Mouse (Mus musculus): ENCODE data around the gene Nrip3.

DNA sequence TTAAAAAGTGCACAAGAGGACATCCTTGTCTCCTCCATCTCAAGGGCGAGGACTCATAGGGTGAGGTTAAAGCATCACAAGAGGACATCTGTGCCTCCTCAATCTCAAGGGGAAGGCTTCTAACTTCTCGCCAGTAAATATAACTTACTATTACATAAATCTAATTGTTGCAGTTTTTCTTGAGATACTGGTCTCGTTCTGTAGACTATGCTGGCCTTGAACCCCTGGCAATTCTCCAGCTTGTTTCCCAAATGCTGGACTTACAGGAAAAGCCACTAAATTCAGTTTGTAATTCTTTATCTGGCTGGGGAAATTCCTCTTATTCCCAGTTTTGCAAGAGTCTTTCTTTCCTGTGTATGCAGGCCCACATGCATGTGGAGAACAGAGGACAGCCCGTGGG lies 47.0 kb downstream of the Nrip3 start:
- TF ChIP-seq CTCF (IDR thresholded peaks at IDR 0.05; ENCODE audit: low read depth) (no peak), EP300 (IDR thresholded peaks at IDR 0.05; ENCODE audit: low read depth) (no peak)
